Mouse (Mus musculus) liver, embryonic 14.5 days (tissue): ENCODE data around the gene Arhgap44. TPM values are rescaled to one million over a fixed set of nuclear protein-coding genes. Genes with fewer than 3 reads are reported as not detected.

Experiments
- ATAC-seq: fragments of 200-750 bp; cut with Nextera tagmentation; 2 replicates; pipeline ENCODE4 v1.8.0; 2017; ENCODE audit warnings: moderate number of reproducible peaks, mild to moderate bottlenecking, moderate library complexity; ENCODE audit not compliant: insufficient read depth
- DNase-seq, 3 experiments: peaks; one replicate each; pipeline ENCODE4 v3.0.0-alpha.2; 2012 to 2013; ENCODE audit warnings: low read depth in 3 of 3, low spot score in 3 of 3
- H3K27ac ChIP-seq: fragments of 300-500 bp; sonication (generic); 2 replicates; pipeline ENCODE4 v1.5.1; 2014; ENCODE audit warnings: moderate library complexity, mild to moderate bottlenecking, control low read depth, inconsistent platforms
- H3K27me3 ChIP-seq: fragments of 300-500 bp; sonication (generic); 2 replicates; pipeline ENCODE4 v1.6.1; 2014; ENCODE audit warnings: mild to moderate bottlenecking, low read length, moderate library complexity; ENCODE audit not compliant: control insufficient read depth, insufficient read depth
- H3K36me3 ChIP-seq: fragments of 300-500 bp; sonication (generic); replicated peaks from 2 replicates; pipeline ENCODE4 v1.6.1; 2014; ENCODE audit warnings: low read depth; ENCODE audit not compliant: control insufficient read depth, insufficient read depth
- H3K4me1 ChIP-seq, 2 experiments: fragments of 200-500 bp in 1 of 2; fragments of 300-500 bp in 1 of 2; sonication (generic) in 1 of 2; replicated peaks; 2 replicates each; pipeline ENCODE4 v1.6.1; 2012 to 2014; ENCODE audit warnings: antibody characterized with exemption in 1 of 2, inconsistent platforms in 1 of 2, low read length in 1 of 2; ENCODE audit not compliant: control insufficient read depth in 2 of 2, insufficient read depth in 2 of 2
- H3K4me2 ChIP-seq: fragments of 300-500 bp; sonication (generic); 2 replicates; pipeline ENCODE4 v1.6.1; 2014; ENCODE audit warnings: low read depth, mild to moderate bottlenecking, control low read depth, moderate library complexity
- H3K4me3 ChIP-seq, 2 experiments: fragments of 200-500 bp in 1 of 2; fragments of 300-500 bp in 1 of 2; sonication (generic) in 1 of 2; 2 replicates each; pipeline ENCODE4 v1.5.1; 2012 to 2014; ENCODE audit warnings: low read depth in 2 of 2, low read length in 2 of 2, mild to moderate bottlenecking in 2 of 2, control low read depth in 1 of 2, inconsistent platforms in 1 of 2, moderate library complexity in 1 of 2; ENCODE audit not compliant: insufficient read depth in 1 of 2
- H3K9ac ChIP-seq: fragments of 300-500 bp; sonication (generic); replicated peaks from 2 replicates; pipeline ENCODE4 v1.6.1; 2014; ENCODE audit warnings: mild to moderate bottlenecking, control low read depth, moderate library complexity
- H3K9me3 ChIP-seq: fragments of 300-500 bp; sonication (generic); 2 replicates; pipeline ENCODE4 v1.6.1; 2016; ENCODE audit warnings: low read length, mixed read lengths; ENCODE audit not compliant: control insufficient read depth
- CTCF ChIP-seq: IDR thresholded peaks from 2 replicates; pipeline ENCODE4 v1.5.1; 2016; ENCODE audit warnings: antibody characterized with exemption, low read depth, control low read depth
- EP300 ChIP-seq: IDR thresholded peaks from 2 replicates; pipeline ENCODE4 v1.6.1; 2016; ENCODE audit warnings: antibody characterized with exemption, low read depth
- WGBS: fragments of 180-500 bp; shearing (Covaris S2); extraction: QIAGEN DNeasy Blood & Tissue Kit; methylation state at CpG from one replicate; pipeline ENCODE4 v1.1.7; 2014; ENCODE audit not compliant: insufficient replicate concordance; 5-methylcytosine and 5-hydroxymethylcytosine counted together
- microRNA-seq: library from miRNA; unstranded; fragments of <30 nt; microRNA quantifications from one replicate; pipeline ENCODE4, GENCODE M21; 2016
- polyA plus RNA-seq, 2 experiments: library from polyadenylated mRNA; depleted of rRNA in 1 of 2; stranded (reverse) in 1 of 2; unstranded in 1 of 2; fragments of >200 nt; fragmentation: Nextera tagmentation in 1 of 2; extraction: Ambion mirVana in 1 of 2; gene quantifications; 2 replicates each; pipeline versions ENCODE4 v1.2.1 to v1.2.3; 2012 to 2014

Gene Arhgap44
- polyA plus RNA-seq, 2 experiments = 0.44 to 0.55 TPM

- DNase-seq = peak; percentile 55 to 68 (median 64)
- Histone ChIP-seq H3K27ac (peak overlapping the region; percentile 30), H3K9ac (no peak overlapping the region), H3K4me3 (no peak overlapping the region), H3K9me3 (no peaks in the 10 kb centered on the region), H3K27me3 (peaks cover 12% of the 10 kb centered on the region), H3K4me1 (peaks cover 28 to 29% of the 10 kb centered on the region in 2 experiments), H3K4me2 (peak overlapping the region; percentile 22; the same call in 1 of the 2 replicates), H3K36me3 (no peaks in the 10 kb centered on the region)
- TF ChIP-seq EP300 (peak; percentile 89), CTCF (no peak)
- 16% methylated on average over 2 of the region's 2 CpGs for WGBS
- peak; percentile 93 for ATAC-seq
These were observed 200.1 kb downstream of the Arhgap44 start for GRCm38 (mm10) chr11:64962629-64963028.

- no peak for ATAC-seq
- H3K9me3 ChIP-seq = no peaks in the 10 kb centered on the region
- peaks cover 12% of the 10 kb centered on the region for H3K27me3 ChIP-seq
- whole genome bisulfite sequencing = 25% methylated on average over 16 of the region's 16 CpGs
- TF ChIP-seq EP300 (no peak), CTCF (no peak)
- no peak for DNase-seq
- H3K4me2 ChIP-seq = no peak overlapping the region
- no peak overlapping the region for H3K27ac ChIP-seq
- peaks cover 14 to 29% of the 10 kb centered on the region in 2 experiments for H3K4me1 ChIP-seq
- no peaks in the 10 kb centered on the region for H3K36me3 ChIP-seq
- H3K9ac ChIP-seq = no peak overlapping the region
- H3K4me3 ChIP-seq = no peak overlapping the region
These were observed 205.6 kb downstream of the Arhgap44 start for GRCm38 (mm10) chr11:64956962-64957729.

Small RNA genes lying within 50 kb of the gene (microRNA-seq; reads per million reads assigned to microRNA genes)
- gene Gm25991 = not detected

Other genes starting within 250 kb of the Arhgap44 start
- 8.5 and 12.1 TPM in 2 replicates for gene Elac2, start 183.9 kb downstream of the Arhgap44 start, polyA plus RNA-seq (2012; rRNA removed)
- 13.0 and 14.5 TPM in 2 replicates for gene Elac2, start 183.9 kb downstream of the Arhgap44 start, polyA plus RNA-seq (2014; fragmentation: Nextera tagmentation; extraction: Ambion mirVana)
- not detected in 2 replicates for gene 1700086D15Rik, start 3.1 kb downstream of the Arhgap44 start, polyA plus RNA-seq (2012; rRNA removed)
- gene 1700086D15Rik, start 3.1 kb downstream of the Arhgap44 start, polyA plus RNA-seq (2014; fragmentation: Nextera tagmentation; extraction: Ambion mirVana) = not detected in 2 replicates
- gene Myocd, start 107.0 kb upstream of the Arhgap44 start, polyA plus RNA-seq (2012; rRNA removed) = 0.05 and 0.11 TPM in 2 replicates
- 0.04 TPM in 1 of 2 replicates, not detected in the other for gene Myocd, start 107.0 kb upstream of the Arhgap44 start, polyA plus RNA-seq (2014; fragmentation: Nextera tagmentation; extraction: Ambion mirVana)